Mouse (Mus musculus): ENCODE results near the gene Rgcc. TPM values are rescaled to one million over a fixed set of nuclear protein-coding genes. Genes with fewer than 3 reads are reported as not detected.

The Rgcc gene
- 10 to 100 TPM; 38.5 to 49.0 TPM for total RNA-seq (2021)
- long read RNA-seq, experiment 1, transcript Rgcc-201 (5 exons, 918 nt), result major isoform, 58 of 65 reads
- long read RNA-seq, experiment 1, partial matches to known transcripts, result 4 of 65 reads
- long read RNA-seq, experiment 1, other reads (novel, unspliced or antisense), result 3 of 65 reads
- long read RNA-seq, experiment 2, transcript Rgcc-201 (5 exons, 918 nt), result major isoform, 141 of 154 reads
- long read RNA-seq, experiment 2, partial matches to known transcripts, result 10 of 154 reads
- long read RNA-seq, experiment 2, other reads (novel, unspliced or antisense), result 3 of 154 reads

- peak; percentile 91 to 93 for DNase-seq (ENCODE audit: low spot score in 2 of 2)
These were observed at the start of gene Rgcc for GRCm38 (mm10) chr14:79301466-79301875. TSS of gene Rgcc (minus strand) at chr14:79301645.

GRCm38 (mm10) chr14:79346384-79346783, 44.9 kb upstream of the Rgcc start:
- DNase-seq (ENCODE audit: low spot score in 2 of 2), result no peak

GRCm38 (mm10) chr14:79335613-79336012, 34.2 kb upstream of the Rgcc start:
- no peak for DNase-seq (ENCODE audit: low spot score in 2 of 2)

GRCm38 (mm10) chr14:79331936-79332335, 30.5 kb upstream of the Rgcc start:
- no peak for DNase-seq (ENCODE audit: low spot score in 2 of 2)

- no peak for DNase-seq (ENCODE audit: low spot score in 2 of 2)
These were observed 29.6 kb upstream of the Rgcc start for GRCm38 (mm10) chr14:79330944-79331561.

- DNase-seq (ENCODE audit: low spot score in 2 of 2), result peak in 1 of 2 experiments; percentile 45
These were observed 25.6 kb upstream of the Rgcc start for GRCm38 (mm10) chr14:79327033-79327432.

GRCm38 (mm10) chr14:79324112-79324840, 22.8 kb upstream of the Rgcc start:
- no peak for DNase-seq (ENCODE audit: low spot score in 2 of 2)

- no peak for DNase-seq (ENCODE audit: low spot score in 2 of 2)
These were observed 20.4 kb upstream of the Rgcc start for GRCm38 (mm10) chr14:79321881-79322280.

GRCm38 (mm10) chr14:79321152-79321551, 19.7 kb upstream of the Rgcc start:
- no peak for DNase-seq (ENCODE audit: low spot score in 2 of 2)

GRCm38 (mm10) chr14:79317602-79318001, 16.2 kb upstream of the Rgcc start:
- no peak for DNase-seq (ENCODE audit: low spot score in 2 of 2)

- no peak for DNase-seq (ENCODE audit: low spot score in 2 of 2)
These were observed 14.4 kb upstream of the Rgcc start for GRCm38 (mm10) chr14:79315877-79316276.

GRCm38 (mm10) chr14:79314245-79315010, 13.0 kb upstream of the Rgcc start:
- no peak for DNase-seq (ENCODE audit: low spot score in 2 of 2)

- no peak for DNase-seq (ENCODE audit: low spot score in 2 of 2)
These were observed 12.2 kb upstream of the Rgcc start for GRCm38 (mm10) chr14:79313439-79314175.

GRCm38 (mm10) chr14:79312719-79313118, 11.3 kb upstream of the Rgcc start:
- no peak for DNase-seq (ENCODE audit: low spot score in 2 of 2)

- DNase-seq (ENCODE audit: low spot score in 2 of 2), result no peak
These were observed 10.5 kb upstream of the Rgcc start for GRCm38 (mm10) chr14:79311918-79312454.

GRCm38 (mm10) chr14:79309115-79309514, 7.7 kb upstream of the Rgcc start:
- DNase-seq (ENCODE audit: low spot score in 2 of 2), result no peak

- DNase-seq (ENCODE audit: low spot score in 2 of 2), result no peak
These were observed 6.9 kb upstream of the Rgcc start for GRCm38 (mm10) chr14:79308364-79308763.

- no peak for DNase-seq (ENCODE audit: low spot score in 2 of 2)
These were observed 6.5 kb upstream of the Rgcc start for GRCm38 (mm10) chr14:79307908-79308307.

- DNase-seq (ENCODE audit: low spot score in 2 of 2), result no peak
These were observed 5.7 kb upstream of the Rgcc start for GRCm38 (mm10) chr14:79307138-79307537.

- DNase-seq (ENCODE audit: low spot score in 2 of 2), result no peak
These were observed 3.5 kb upstream of the Rgcc start for GRCm38 (mm10) chr14:79304873-79305464.

Data from layer of hippocampus, postnatal 14 days (tissue).